ENCODE assay signal across 10 mouse cellular contexts in the genomic region with DNA sequence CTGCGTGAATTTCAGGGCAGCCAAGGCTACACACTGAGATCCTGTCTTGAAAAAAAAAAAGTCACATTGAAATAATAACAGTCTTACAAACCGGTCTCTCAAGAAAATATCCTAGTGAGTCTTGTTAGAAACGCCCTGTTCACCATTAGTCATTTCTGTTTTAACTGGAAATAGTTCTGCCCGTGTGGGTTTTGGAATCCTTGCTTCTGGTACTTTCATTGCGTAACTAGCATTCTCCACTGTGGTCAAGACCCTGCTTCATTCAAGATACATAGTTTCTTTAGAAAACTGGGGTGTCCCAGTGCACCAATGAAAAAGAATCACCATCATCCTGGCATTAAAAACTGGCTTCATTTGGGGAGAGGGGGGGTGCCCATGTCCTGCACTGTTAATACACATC. TPM values are rescaled to one million over a fixed set of nuclear protein-coding genes. Genes with fewer than 3 reads are reported as not detected.
A peak's percentile ranks its signal among the peaks of the same experiment; 100 is the strongest.
DNase-seq lines count a peak whose midpoint lies in the region; ATAC-seq and TF ChIP-seq lines count a peak whose summit lies in the region.
"Had no signal": no experiment of that assay in that cellular context is flagged by ENCODE, and none has a peak within 500 bp of the region (broad histone marks: within the 10 kb centered on the region; RNA-seq: fewer than 3 reads in every experiment).

No protein-coding gene starts in this region.

- H3K36me3 ChIP-seq in kidney, embryonic 14.5 days (ENCODE audit: control insufficient read depth, insufficient read depth, low read length), result no peaks in the 10 kb centered on the region
- no peaks in the 10 kb centered on the region for H3K36me3 ChIP-seq in midbrain, postnatal 0 days (ENCODE audit: insufficient read depth, low read length)
- H3K36me3 ChIP-seq in midbrain, embryonic 14.5 days (ENCODE audit: control insufficient read depth, insufficient read depth, low read length), result no peaks in the 10 kb centered on the region
- H3K36me3 ChIP-seq: forebrain, embryonic 10.5 days; midbrain, embryonic 10.5 days had no signal

- H3K9me3 ChIP-seq in kidney, embryonic 14.5 days (ENCODE audit: control insufficient read depth, low read length), result no peaks in the 10 kb centered on the region
- H3K9me3 ChIP-seq in midbrain, postnatal 0 days (ENCODE audit: low read length), result no peaks in the 10 kb centered on the region
- no peaks in the 10 kb centered on the region for H3K9me3 ChIP-seq in midbrain, embryonic 14.5 days (ENCODE audit: control insufficient read depth, low read length)
- H3K9me3 ChIP-seq: forebrain, embryonic 10.5 days; midbrain, embryonic 10.5 days had no signal

- H3K4me2 ChIP-seq in kidney, embryonic 14.5 days (replicated peaks; ENCODE audit: low read depth, low read length), result no peak overlapping the region; the same call in 1 of the 2 replicates
- peak overlapping the region; percentile 74; the same call in 1 of the 2 replicates for H3K4me2 ChIP-seq in midbrain, postnatal 0 days (ENCODE audit: low read depth, low read length, poor library complexity, severe bottlenecking)
- H3K4me2 ChIP-seq in midbrain, embryonic 14.5 days (ENCODE audit: low read length), result no peak overlapping the region

- no peak for DNase-seq in kidney, postnatal 4 days
- DNase-seq in midbrain, postnatal 0 days (ENCODE audit: low spot score), result no peak
- DNase-seq in midbrain, embryonic 14.5 days, result no peak
- DNase-seq in thymus, postnatal 0 days (ENCODE audit: low spot score), result no peak
- DNase-seq: kidney, adult 8-10 months had no signal

- TF ChIP-seq POLR2A in embryonic fibroblast, embryonic 13.5 days (IDR thresholded peaks at IDR 0.05; ENCODE audit: low read depth, low read length), result no peak

- no peak for ATAC-seq in kidney, embryonic 14.5 days (ENCODE audit: low FRiP score, low TSS enrichment)
- no peak for ATAC-seq in midbrain, postnatal 0 days (ENCODE audit: low FRiP score)
- no peak for ATAC-seq in midbrain, embryonic 14.5 days (ENCODE audit: low FRiP score, low TSS enrichment)
- no peak for ATAC-seq in erythroblast, adult 5-6 weeks (replicated peaks; ENCODE audit: low FRiP score, poor library complexity, severe bottlenecking)

- peak overlapping the region; percentile 81; the same call in 1 of the 2 replicates for H3K4me3 ChIP-seq in kidney, embryonic 14.5 days (ENCODE audit: low read length)
- no peak overlapping the region for H3K4me3 ChIP-seq in midbrain, postnatal 0 days (ENCODE audit: low read depth, low read length)
- no peak overlapping the region for H3K4me3 ChIP-seq in midbrain, embryonic 14.5 days (replicated peaks; ENCODE audit: low read depth, low read length)
- no peak overlapping the region for H3K4me3 ChIP-seq in embryonic fibroblast, embryonic 13.5 days (ENCODE audit: insufficient read depth, low read length)

- no peak overlapping the region for H3K9ac ChIP-seq in kidney, embryonic 14.5 days (ENCODE audit: low read depth, low read length)
- H3K9ac ChIP-seq in midbrain, postnatal 0 days (replicated peaks; ENCODE audit: low read length, poor library complexity, severe bottlenecking), result no peak overlapping the region
- H3K9ac ChIP-seq in midbrain, embryonic 14.5 days (replicated peaks; ENCODE audit: low read length), result no peak overlapping the region

- no peaks in the 10 kb centered on the region for H3K4me1 ChIP-seq in kidney, embryonic 14.5 days (ENCODE audit: control insufficient read depth, insufficient read depth, low read length)
- no peaks in the 10 kb centered on the region for H3K4me1 ChIP-seq in midbrain, postnatal 0 days (ENCODE audit: insufficient read depth, low read length)
- no peaks in the 10 kb centered on the region for H3K4me1 ChIP-seq in midbrain, embryonic 14.5 days (ENCODE audit: control insufficient read depth, insufficient read depth, low read length)
- H3K4me1 ChIP-seq in embryonic fibroblast, embryonic 13.5 days (ENCODE audit: control insufficient read depth, insufficient read depth, low read length), result peaks cover 3% of the 10 kb centered on the region; the same call in 1 of the 2 replicates
- H3K4me1 ChIP-seq: midbrain, embryonic 10.5 days had no signal

- 71% methylated on average over 5 of the region's 5 CpGs for WGBS in kidney, embryonic 14.5 days
- WGBS in midbrain, postnatal 0 days, result 69% methylated on average over 5 of the region's 5 CpGs
- WGBS in midbrain, embryonic 14.5 days, result 78% methylated on average over 5 of the region's 5 CpGs

- TF ChIP-seq CTCF in midbrain, postnatal 0 days (IDR thresholded peaks at IDR 0.05), result no peak
- TF ChIP-seq CTCF in embryonic fibroblast, embryonic 13.5 days (IDR thresholded peaks at IDR 0.05; ENCODE audit: borderline replicate concordance, insufficient read depth, low read length), result no peak

- H3K27me3 ChIP-seq in kidney, embryonic 14.5 days (ENCODE audit: control insufficient read depth, insufficient read depth, low read length), result no peaks in the 10 kb centered on the region
- H3K27me3 ChIP-seq in midbrain, postnatal 0 days (ENCODE audit: insufficient read depth, low read length), result no peaks in the 10 kb centered on the region
- H3K27me3 ChIP-seq in midbrain, embryonic 14.5 days (ENCODE audit: control insufficient read depth, insufficient read depth, low read length), result no peaks in the 10 kb centered on the region

- H3K27ac ChIP-seq in kidney, embryonic 14.5 days (ENCODE audit: low read depth, low read length), result no peak overlapping the region
- H3K27ac ChIP-seq in midbrain, postnatal 0 days (ENCODE audit: low read depth, low read length), result no peak overlapping the region
- H3K27ac ChIP-seq in midbrain, embryonic 14.5 days (replicated peaks; ENCODE audit: low read depth, low read length), result no peak overlapping the region
- H3K27ac ChIP-seq in embryonic fibroblast, embryonic 13.5 days (ENCODE audit: insufficient read depth, low read length), result peak overlapping the region; percentile 27

RNA-seq across cellular contexts. Expression of gene Mpzl1, which starts 9.4 kb away (rescaled TPM):
- 196 and 253 TPM in 2 replicates for polyA plus RNA-seq in kidney, embryonic 14.5 days (2014; fragmentation: Nextera tagmentation; extraction: Ambion mirVana)
- 29.7 and 38.2 TPM in 2 replicates for total RNA-seq in midbrain, postnatal 0 days (2014; rRNA removed)
- polyA plus RNA-seq in midbrain, postnatal 0 days (2015; fragmentation: Nextera tagmentation; extraction: Ambion mirVana), result 138 and 146 TPM in 2 replicates
- 138 and 159 TPM in 2 replicates for polyA plus RNA-seq in midbrain, embryonic 14.5 days (2014; fragmentation: Nextera tagmentation; extraction: Ambion mirVana)
- 65.4 and 89.6 TPM in 2 replicates for polyA plus RNA-seq in embryonic fibroblast, embryonic 13.5 days (2011; ENCODE audit: insufficient read length, low read depth, missing spikeins)
- polyA plus RNA-seq in thymus, postnatal 0 days (2015; fragmentation: Nextera tagmentation; extraction: Ambion mirVana), result 17.4 and 17.8 TPM in 2 replicates
- 0.19 and 7.5 TPM in 2 replicates for total RNA-seq in erythroblast, adult 5-6 weeks (2015; ENCODE audit: low replicate concordance)
- total RNA-seq in erythroblast, adult 5-6 weeks (2017; ENCODE audit: low replicate concordance), result 0.51 and 2.0 TPM in 2 replicates
